Comparison of ENCODE assay signal across 11 mouse cellular contexts in the genomic region with DNA sequence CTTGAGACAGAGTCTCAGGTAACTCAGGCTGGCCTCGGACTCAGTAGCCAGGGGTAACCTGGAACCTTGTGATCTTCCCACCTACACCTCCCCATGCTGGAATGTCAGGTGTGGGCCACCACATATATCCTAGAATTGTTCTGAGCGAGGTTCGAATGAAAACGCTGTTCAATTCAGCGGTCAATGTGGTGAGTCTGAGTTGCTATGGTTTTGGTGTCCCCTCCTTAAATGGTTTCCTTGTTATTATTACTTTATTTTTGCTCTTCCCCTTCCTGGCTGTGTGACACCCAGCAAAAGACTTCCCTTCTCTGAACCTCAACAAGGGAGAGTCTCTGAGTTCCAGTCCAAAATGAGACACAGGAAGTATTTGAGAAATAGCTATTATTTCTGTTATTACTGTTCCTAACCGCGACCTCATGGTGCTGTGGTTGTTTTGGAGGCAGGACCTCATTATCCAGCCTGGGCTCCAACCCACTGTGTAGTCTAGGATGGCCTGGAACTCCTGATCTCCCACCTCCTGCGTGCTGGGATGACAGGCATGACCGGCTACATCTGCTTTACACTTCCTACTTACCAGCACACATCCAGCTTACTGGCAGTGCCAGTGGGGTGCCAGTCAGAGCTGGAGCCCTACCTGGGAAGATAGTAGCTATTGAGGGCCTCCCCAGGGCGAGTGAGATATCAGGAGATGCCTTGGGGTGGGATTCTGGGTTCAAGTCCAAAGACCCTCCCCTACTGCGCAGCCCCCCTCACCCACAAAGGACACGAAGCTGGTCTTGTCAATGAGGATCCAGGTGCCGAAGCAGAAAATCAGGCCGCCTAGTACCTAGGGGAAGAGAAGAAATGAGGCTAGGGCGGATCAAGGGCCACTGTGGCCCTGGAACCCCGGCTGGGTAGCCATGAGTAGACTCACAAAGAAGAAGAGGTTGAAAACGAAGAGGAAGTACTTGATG. TPM values are rescaled to one million over a fixed set of nuclear protein-coding genes. Genes with fewer than 3 reads are reported as not detected.
DNase-seq lines count a peak whose midpoint lies in the region; ATAC-seq and TF ChIP-seq lines count a peak whose summit lies in the region.
"Had no signal": no experiment of that assay in that cellular context is flagged by ENCODE, and none has a peak within 500 bp of the region (broad histone marks: within the 10 kb centered on the region; RNA-seq: fewer than 3 reads in every experiment).

No protein-coding gene starts in this region.

- intact Hi-C loops in gastrocnemius, adult 2 months (cut with DNase I), result no loop called here

- no peaks in the 10 kb centered on the region for H3K27me3 ChIP-seq in liver, embryonic 16.5 days (ENCODE audit: control insufficient read depth, insufficient read depth, low read depth, low read length)
- H3K27me3 ChIP-seq: forebrain, embryonic 15.5 days had no signal

- H3K9ac ChIP-seq in liver, embryonic 16.5 days (ENCODE audit: low read depth, low read length), result peak overlapping the region; percentile 29
- H3K9ac ChIP-seq: forebrain, embryonic 15.5 days had no signal

- peaks cover 14% of the 10 kb centered on the region for H3K4me1 ChIP-seq in liver, embryonic 16.5 days (ENCODE audit: control insufficient read depth, low read depth, low read length)

- no peak for TF ChIP-seq CTCF in gastrocnemius, adult 2 months (IDR thresholded peaks at IDR 0.05)

- no peak for DNase-seq in gastrocnemius, adult 2 months
- DNase-seq in gastrocnemius, postnatal 10 days, result no peak
- DNase-seq in thymus, postnatal 14 days, result peak; percentile 19
- DNase-seq in thymus, postnatal 0 days (ENCODE audit: low spot score), result no peak
- DNase-seq in adrenal gland, adult 2 months, result no peak
- DNase-seq in thymus, postnatal 10 days (ENCODE audit: low spot score in 2 of 2), result no peak
- DNase-seq: cerebellum, postnatal 25 days had no signal

- no peak for ATAC-seq in liver, embryonic 16.5 days (ENCODE audit: low read depth)
- ATAC-seq in frontal cortex, adult (ENCODE audit: low TSS enrichment), result no peak
- ATAC-seq: forebrain, embryonic 15.5 days had no signal

- H3K4me3 ChIP-seq in gastrocnemius, adult 2 months, result peak overlapping the region; percentile 49
- peak overlapping the region; percentile 49 for H3K4me3 ChIP-seq in liver, embryonic 16.5 days (ENCODE audit: low read depth, low read length)
- H3K4me3 ChIP-seq: forebrain, embryonic 15.5 days; myocyte had no signal

- H3K27ac ChIP-seq in gastrocnemius, adult 2 months, result no peak overlapping the region
- H3K27ac ChIP-seq in liver, embryonic 16.5 days (ENCODE audit: low read length), result peak overlapping the region; percentile 75
- H3K27ac ChIP-seq: forebrain, embryonic 15.5 days had no signal

- H3K4me2 ChIP-seq in liver, embryonic 16.5 days (ENCODE audit: low read depth, low read length), result peak overlapping the region; percentile 62
- H3K4me2 ChIP-seq: forebrain, embryonic 15.5 days had no signal

- no peaks in the 10 kb centered on the region for H3K36me3 ChIP-seq in liver, embryonic 16.5 days (ENCODE audit: control insufficient read depth, insufficient read depth)
- H3K36me3 ChIP-seq: forebrain, embryonic 15.5 days had no signal

- no peaks in the 10 kb centered on the region for H3K9me3 ChIP-seq in liver, embryonic 16.5 days (replicated peaks; ENCODE audit: control insufficient read depth, low read length)
- H3K9me3 ChIP-seq: forebrain, embryonic 15.5 days had no signal

- WGBS in liver, embryonic 16.5 days (ENCODE audit: insufficient replicate concordance), result 36% methylated on average over 17 of the region's 17 CpGs

RNA-seq across cellular contexts. Expression of a gene that starts 0.9 kb away (rescaled TPM):
- total RNA-seq in gastrocnemius, adult 2 months (2021), result 1 to 10 TPM in 1 of 2 experiments, under 1 TPM in 1; 0.69 to 1.3 TPM
- 1 to 10 TPM; 1.8 to 3.4 TPM for total RNA-seq in gastrocnemius, postnatal 10 days (2021)
- 143 and 146 TPM in 2 replicates for polyA plus RNA-seq in thymus, postnatal 0 days (2015; fragmentation: Nextera tagmentation; extraction: Ambion mirVana)
- polyA plus RNA-seq in liver, embryonic 16.5 days (2015; fragmentation: Nextera tagmentation; extraction: Ambion mirVana), result 16.4 and 19.3 TPM in 2 replicates
- 1 to 10 TPM; 2.9 to 5.2 TPM for total RNA-seq in adrenal gland, adult 2 months (2021)
- polyA plus RNA-seq in adrenal gland, adult 2 months (2012; rRNA removed), result 10.9 and 14.3 TPM in 2 replicates

RNA-seq across cellular contexts. Expression of a gene that starts 2.9 kb away (rescaled TPM):
- total RNA-seq in gastrocnemius, adult 2 months (2021), result not detected
- not detected for total RNA-seq in gastrocnemius, postnatal 10 days (2021)
- 0.17 TPM in 1 of 2 replicates, not detected in the other for polyA plus RNA-seq in thymus, postnatal 0 days (2015; fragmentation: Nextera tagmentation; extraction: Ambion mirVana)
- polyA plus RNA-seq in liver, embryonic 16.5 days (2015; fragmentation: Nextera tagmentation; extraction: Ambion mirVana), result not detected in 2 replicates
- not detected for total RNA-seq in adrenal gland, adult 2 months (2021)
- 0.04 TPM in 1 of 2 replicates, not detected in the other for polyA plus RNA-seq in adrenal gland, adult 2 months (2012; rRNA removed)
- polyA plus RNA-seq: myocyte had no signal

RNA-seq across cellular contexts. Expression of a gene that starts 22.5 kb away (rescaled TPM):
- total RNA-seq in gastrocnemius, adult 2 months (2021), result 1 to 10 TPM; 2.6 to 4.1 TPM
- 10 to 100 TPM; 15.6 to 25.9 TPM for total RNA-seq in gastrocnemius, postnatal 10 days (2021)
- 4.8 and 5.1 TPM in 2 replicates for polyA plus RNA-seq in thymus, postnatal 0 days (2015; fragmentation: Nextera tagmentation; extraction: Ambion mirVana)
- polyA plus RNA-seq in liver, embryonic 16.5 days (2015; fragmentation: Nextera tagmentation; extraction: Ambion mirVana), result 5.0 and 6.5 TPM in 2 replicates
- total RNA-seq in adrenal gland, adult 2 months (2021), result 1 to 10 TPM; 8.3 to 9.2 TPM
- polyA plus RNA-seq in adrenal gland, adult 2 months (2012; rRNA removed), result 12.4 and 12.6 TPM in 2 replicates

RNA-seq across cellular contexts. Expression of a gene that starts 26.1 kb away (rescaled TPM):
- not detected for total RNA-seq in gastrocnemius, adult 2 months (2021)
- not detected for total RNA-seq in gastrocnemius, postnatal 10 days (2021)
- polyA plus RNA-seq in thymus, postnatal 0 days (2015; fragmentation: Nextera tagmentation; extraction: Ambion mirVana), result 5.1 and 7.6 TPM in 2 replicates
- polyA plus RNA-seq in liver, embryonic 16.5 days (2015; fragmentation: Nextera tagmentation; extraction: Ambion mirVana), result 1.5 and 2.2 TPM in 2 replicates
- total RNA-seq in adrenal gland, adult 2 months (2021), result not detected
- polyA plus RNA-seq in adrenal gland, adult 2 months (2012; rRNA removed), result not detected in 2 replicates

RNA-seq across cellular contexts. Expression of a gene that starts 33.3 kb away (rescaled TPM):
- total RNA-seq in gastrocnemius, adult 2 months (2021), result not detected
- total RNA-seq in gastrocnemius, postnatal 10 days (2021), result 1 to 10 TPM; 2.5 to 2.8 TPM
- polyA plus RNA-seq in thymus, postnatal 0 days (2015; fragmentation: Nextera tagmentation; extraction: Ambion mirVana), result 0.20 and 0.37 TPM in 2 replicates
- polyA plus RNA-seq in liver, embryonic 16.5 days (2015; fragmentation: Nextera tagmentation; extraction: Ambion mirVana), result 0.05 TPM in 1 of 2 replicates, not detected in the other
- total RNA-seq in adrenal gland, adult 2 months (2021), result under 1 TPM in 1 of 2 experiments, not detected in 1; 0.14 TPM
- 0.30 TPM in 2 replicates for polyA plus RNA-seq in adrenal gland, adult 2 months (2012; rRNA removed)
